Mouse (Mus musculus): ENCODE results near the gene Abhd14b. TPM values are rescaled to one million over a fixed set of nuclear protein-coding genes. Genes with fewer than 3 reads are reported as not detected.
A peak's percentile ranks its signal among the peaks of the same experiment; 100 is the strongest.

Gene Abhd14b
- polyA plus RNA-seq, 2 experiments: 17.3 to 24.9 TPM

DNA sequence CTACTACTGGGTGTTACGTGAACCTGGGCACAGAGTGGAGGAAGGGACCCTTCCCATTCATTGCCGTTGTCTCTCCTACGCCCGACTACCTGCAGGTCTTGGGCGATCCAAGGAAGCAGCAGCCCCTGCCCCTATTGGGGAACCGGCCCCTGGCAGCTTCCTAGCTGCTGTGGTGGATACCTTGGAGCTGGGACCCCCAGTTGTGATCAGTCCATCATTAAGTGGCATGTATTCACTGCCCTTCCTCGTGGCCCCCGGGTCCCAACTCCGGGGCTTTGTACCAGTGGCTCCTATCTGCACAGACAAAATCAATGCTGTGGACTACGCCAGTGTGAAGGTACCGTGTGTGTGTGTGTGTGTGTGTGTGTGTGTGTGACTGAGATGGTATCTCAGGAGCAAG, 4.0 kb downstream of the Abhd14b start:
- Histone ChIP-seq H3K36me3 (replicated peaks; ENCODE audit: control insufficient read depth, insufficient read depth, low read depth) (no peaks in the 10 kb centered on the region), H3K4me1 (replicated peaks; ENCODE audit: control insufficient read depth in 2 of 2, insufficient read depth in 2 of 2, low read length in 1 of 2) (peaks cover 11 to 20% of the 10 kb centered on the region in 2 experiments), H3K4me2 (ENCODE audit: low read depth) (no peak overlapping the region), H3K4me3 (ENCODE audit: insufficient read depth in 1 of 2, low read depth in 2 of 2, low read length in 2 of 2) (no peak overlapping the region), H3K9me3 (ENCODE audit: control insufficient read depth, low read length) (no peaks in the 10 kb centered on the region), H3K9ac (replicated peaks) (no peak overlapping the region), H3K27me3 (ENCODE audit: control insufficient read depth, insufficient read depth, low read length) (peaks cover 13% of the 10 kb centered on the region), H3K27ac (no peak overlapping the region)
- TF ChIP-seq EP300 (IDR thresholded peaks at IDR 0.05; ENCODE audit: low read depth) (no peak), CTCF (IDR thresholded peaks at IDR 0.05; ENCODE audit: low read depth) (no peak)
- ATAC-seq (ENCODE audit: insufficient read depth) (no peak), DNase-seq (ENCODE audit: low read depth in 3 of 3, low spot score in 3 of 3) (no peak)
- 67% methylated on average over 11 of the region's 11 CpGs for whole genome bisulfite sequencing (ENCODE audit: insufficient replicate concordance)

DNA sequence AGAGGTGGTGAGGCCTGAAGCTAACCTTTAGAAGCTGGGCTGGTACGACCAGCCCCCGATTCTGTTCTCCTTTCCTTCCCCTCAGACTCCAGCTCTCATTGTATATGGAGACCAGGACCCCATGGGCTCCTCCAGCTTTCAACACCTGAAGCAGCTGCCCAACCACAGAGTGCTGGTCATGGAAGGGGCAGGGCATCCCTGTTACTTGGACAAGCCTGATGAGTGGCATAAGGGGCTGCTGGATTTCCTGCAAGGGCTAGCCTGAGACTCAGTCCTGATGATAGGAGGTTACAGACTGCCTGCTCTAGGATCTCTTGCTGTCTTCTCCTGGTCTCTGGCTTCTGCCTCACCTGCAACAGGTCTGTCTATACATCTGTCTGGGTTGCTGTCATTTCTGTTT, 4.6 kb downstream of the Abhd14b start:
- ATAC-seq (ENCODE audit: insufficient read depth): no peak
- H3K4me1 ChIP-seq (replicated peaks; ENCODE audit: control insufficient read depth in 2 of 2, insufficient read depth in 2 of 2, low read length in 1 of 2): peaks cover 11 to 15% of the 10 kb centered on the region in 2 experiments
- 43% methylated on average over 2 of the region's 2 CpGs for WGBS (ENCODE audit: insufficient replicate concordance)

DNA sequence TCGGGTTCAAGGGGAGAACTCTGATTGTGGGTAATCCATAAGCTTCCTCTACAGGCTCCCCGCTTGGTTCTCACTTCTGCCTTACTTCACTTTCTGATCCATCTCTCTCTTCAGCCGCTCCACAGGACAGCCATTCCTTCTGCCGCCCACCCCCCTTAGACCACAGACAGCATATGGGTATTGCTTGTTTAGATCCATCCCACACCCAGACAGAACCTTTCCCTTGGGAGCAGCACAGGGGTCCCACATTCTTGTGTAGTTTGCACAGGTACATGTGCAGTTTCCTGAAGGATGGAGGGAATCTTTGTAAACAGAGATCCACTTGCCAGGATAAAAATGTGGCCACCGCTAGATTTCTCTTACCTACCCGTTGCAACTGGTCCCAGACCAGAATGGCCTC, 5.1 kb downstream of the Abhd14b start:
- H3K9ac ChIP-seq (replicated peaks): no peak overlapping the region
- H3K27me3 ChIP-seq (ENCODE audit: control insufficient read depth, insufficient read depth, low read length): peaks cover 13% of the 10 kb centered on the region
- no peak overlapping the region for H3K27ac ChIP-seq
- H3K4me2 ChIP-seq (ENCODE audit: low read depth): peak overlapping the region; percentile 67
- no peak overlapping the region for H3K4me3 ChIP-seq (ENCODE audit: insufficient read depth in 1 of 2, low read depth in 2 of 2, low read length in 2 of 2)
- H3K4me1 ChIP-seq (replicated peaks; ENCODE audit: control insufficient read depth in 2 of 2, insufficient read depth in 2 of 2, low read length in 1 of 2): peaks cover 11 to 14% of the 10 kb centered on the region in 2 experiments
- H3K36me3 ChIP-seq (replicated peaks; ENCODE audit: control insufficient read depth, insufficient read depth, low read depth): no peaks in the 10 kb centered on the region
- no peak for ATAC-seq (ENCODE audit: insufficient read depth)
- TF ChIP-seq EP300 (IDR thresholded peaks at IDR 0.05; ENCODE audit: low read depth) (no peak), CTCF (IDR thresholded peaks at IDR 0.05; ENCODE audit: low read depth) (no peak)
- WGBS (ENCODE audit: insufficient replicate concordance): 42% methylated on average over 6 of the region's 6 CpGs
- no peak for DNase-seq (ENCODE audit: low read depth in 3 of 3, low spot score in 3 of 3)
- H3K9me3 ChIP-seq (ENCODE audit: control insufficient read depth, low read length): no peaks in the 10 kb centered on the region

More for the DNA sequence above, 4.6 kb downstream of the Abhd14b start:
- Histone ChIP-seq H3K9me3 (ENCODE audit: control insufficient read depth, low read length) (no peaks in the 10 kb centered on the region), H3K27ac (no peak overlapping the region), H3K27me3 (ENCODE audit: control insufficient read depth, insufficient read depth, low read length) (peaks cover 13% of the 10 kb centered on the region), H3K4me3 (ENCODE audit: insufficient read depth in 1 of 2, low read depth in 2 of 2, low read length in 2 of 2) (no peak overlapping the region), H3K4me2 (ENCODE audit: low read depth) (no peak overlapping the region), H3K9ac (replicated peaks) (no peak overlapping the region), H3K36me3 (replicated peaks; ENCODE audit: control insufficient read depth, insufficient read depth, low read depth) (no peaks in the 10 kb centered on the region)
- DNase-seq (ENCODE audit: low read depth in 3 of 3, low spot score in 3 of 3): no peak
- TF ChIP-seq EP300 (IDR thresholded peaks at IDR 0.05; ENCODE audit: low read depth): no peak
- no peak for TF ChIP-seq CTCF (IDR thresholded peaks at IDR 0.05; ENCODE audit: low read depth)

DNA sequence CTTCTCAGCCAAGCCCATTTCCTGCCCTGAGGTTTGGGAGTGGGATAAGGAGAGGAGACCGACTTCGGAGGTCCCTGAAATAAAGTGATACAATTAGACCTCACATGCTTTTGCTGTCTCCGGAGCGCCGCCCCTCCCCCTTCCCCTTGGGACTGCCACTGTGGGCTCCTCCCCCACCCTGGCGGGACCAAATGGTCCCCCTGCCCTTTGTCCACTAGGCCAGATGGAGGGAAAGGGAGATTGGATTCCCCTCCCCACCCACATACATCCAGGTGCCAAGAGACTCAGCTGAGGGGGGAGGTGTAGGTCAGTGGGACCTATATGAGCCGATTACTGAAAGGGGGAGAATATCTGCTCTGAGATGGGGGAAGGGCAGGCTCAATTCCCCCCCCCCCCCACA, 5.6 kb downstream of the Abhd14b start:
- TF ChIP-seq EP300 (IDR thresholded peaks at IDR 0.05; ENCODE audit: low read depth) (no peak), CTCF (IDR thresholded peaks at IDR 0.05; ENCODE audit: low read depth) (no peak)
- Histone ChIP-seq H3K4me3 (ENCODE audit: insufficient read depth in 1 of 2, low read depth in 2 of 2, low read length in 2 of 2) (peak overlapping the region in 1 of 2 experiments; percentile 58; a peak in 2 of 4 replicates), H3K4me2 (ENCODE audit: low read depth) (peak overlapping the region; percentile 67), H3K9me3 (ENCODE audit: control insufficient read depth, low read length) (no peaks in the 10 kb centered on the region), H3K9ac (replicated peaks) (no peak overlapping the region), H3K27me3 (ENCODE audit: control insufficient read depth, insufficient read depth, low read length) (peaks cover 13% of the 10 kb centered on the region), H3K4me1 (replicated peaks; ENCODE audit: control insufficient read depth in 2 of 2, insufficient read depth in 2 of 2, low read length in 1 of 2) (peaks cover 9 to 11% of the 10 kb centered on the region in 2 experiments), H3K36me3 (replicated peaks; ENCODE audit: control insufficient read depth, insufficient read depth, low read depth) (no peaks in the 10 kb centered on the region), H3K27ac (no peak overlapping the region)
- DNase-seq (ENCODE audit: low read depth in 3 of 3, low spot score in 3 of 3) (no peak), ATAC-seq (ENCODE audit: insufficient read depth) (peak; percentile 7; the same call in 1 of the 2 replicates)
- WGBS (ENCODE audit: insufficient replicate concordance): 13% methylated on average over 7 of the region's 7 CpGs

DNA sequence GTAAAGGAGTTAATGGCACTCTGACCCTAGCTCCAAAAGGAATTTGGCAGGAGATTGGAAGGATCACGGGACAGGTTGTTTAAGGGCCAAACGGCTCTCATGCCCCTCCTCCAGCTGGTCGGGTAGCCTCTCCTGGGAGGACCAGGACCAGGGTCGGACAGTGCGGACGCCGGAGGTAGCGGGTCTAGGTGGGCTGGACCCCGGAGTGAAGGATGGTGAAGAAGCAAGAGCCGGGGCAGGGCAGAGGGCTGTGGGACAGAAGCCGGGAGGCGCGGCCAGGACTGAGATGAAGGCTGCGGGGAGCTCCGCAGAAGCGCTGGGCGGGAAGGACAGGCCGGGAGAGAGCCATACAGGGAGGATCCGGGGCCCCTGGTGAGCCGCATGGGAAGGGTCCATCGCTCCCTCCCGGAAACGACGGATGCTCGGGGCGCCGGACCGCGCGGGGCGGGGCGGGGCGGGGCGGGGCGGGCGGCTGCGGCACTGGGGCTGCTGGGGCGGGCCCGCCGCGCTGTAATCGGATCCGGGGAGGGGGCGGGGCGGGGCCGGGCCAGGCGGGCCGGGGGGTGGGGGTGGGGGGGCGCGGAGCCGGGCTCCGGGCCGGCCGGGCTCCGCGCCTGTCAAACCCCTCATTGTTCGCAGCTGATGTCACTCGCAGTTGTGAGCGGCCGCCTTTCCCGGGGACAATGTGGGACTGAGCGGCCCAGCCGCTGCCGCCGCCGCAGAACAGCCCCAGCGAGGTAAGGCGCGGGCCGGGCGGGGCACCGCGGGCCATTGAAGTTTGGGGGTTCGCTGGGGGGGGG, 6.2 kb downstream of the Abhd14b start, which contains the start of gene Pcbp4:
Gene Pcbp4 (plus strand): TSS at position 21 of the 800 bp plus-strand sequence.
- Histone ChIP-seq H3K9ac (replicated peaks) (peak within 1 kb of the TSS; percentile 25; the same call in 1 of the 2 replicates), H3K9me3 (ENCODE audit: control insufficient read depth, low read length) (no peaks in the 10 kb centered on the region), H3K4me2 (ENCODE audit: low read depth) (peak within 1 kb of the TSS; percentile 67), H3K36me3 (replicated peaks; ENCODE audit: control insufficient read depth, insufficient read depth, low read depth) (no peaks in the 10 kb centered on the region), H3K4me1 (replicated peaks; ENCODE audit: control insufficient read depth in 2 of 2, insufficient read depth in 2 of 2, low read length in 1 of 2) (peaks cover 6% of the 10 kb centered on the region in 2 experiments), H3K4me3 (ENCODE audit: insufficient read depth in 1 of 2, low read depth in 2 of 2, low read length in 2 of 2) (peak within 1 kb of the TSS; percentile 57 to 58), H3K27ac (no peak within 1 kb of the TSS), H3K27me3 (ENCODE audit: control insufficient read depth, insufficient read depth, low read length) (peaks cover 13% of the 10 kb centered on the region)
- WGBS (ENCODE audit: insufficient replicate concordance): 2% methylated on average over 66 of the region's 74 CpGs
- no peak for TF ChIP-seq CTCF (IDR thresholded peaks at IDR 0.05; ENCODE audit: low read depth)
- TF ChIP-seq EP300 (IDR thresholded peaks at IDR 0.05; ENCODE audit: low read depth): no peak
- peak; percentile 70 for ATAC-seq (ENCODE audit: insufficient read depth)
- no peak for DNase-seq (ENCODE audit: low read depth in 3 of 3, low spot score in 3 of 3)

Data from liver, embryonic 14.5 days (tissue).